Mouse (Mus musculus) urinary bladder, postnatal 36 days (tissue): ENCODE results near the gene Kmt5c.

Source experiments
- DNase-seq, 2 experiments: peaks; one replicate each; pipeline ENCODE4 v3.0.0; 2022; ENCODE audit warnings: low spot score in 2 of 2, mixed read lengths in 1 of 2

The Kmt5c gene

GRCm38 (mm10) chr7:4739544-4740275 is at the start of gene Kmt5c:
Kmt5c (plus strand) TSS chr7:4740115.
- DNase-seq = peak; percentile 97 to 98

GRCm38 (mm10) chr7:4690387-4690786 is 49.5 kb upstream of the Kmt5c start, which contains the start of gene Brsk1:
Brsk1 (plus strand) TSS chr7:4690604.
- DNase-seq = peak; percentile 8 to 18

GRCm38 (mm10) chr7:4690951-4691653 is 48.8 kb upstream of the Kmt5c start:
- DNase-seq = no peak

- DNase-seq = no peak
Measured at GRCm38 (mm10) chr7:4693004-4693403, 46.9 kb upstream of the Kmt5c start.

- DNase-seq = no peak
Measured at GRCm38 (mm10) chr7:4702334-4702733, 37.6 kb upstream of the Kmt5c start.

- DNase-seq = no peak
Measured at GRCm38 (mm10) chr7:4703195-4703594, 36.7 kb upstream of the Kmt5c start.

GRCm38 (mm10) chr7:4705098-4705497 is 34.8 kb upstream of the Kmt5c start:
- DNase-seq = peak in 1 of 2 experiments; percentile 22

GRCm38 (mm10) chr7:4712594-4712993 is 27.3 kb upstream of the Kmt5c start:
- DNase-seq = no peak

- no peak for DNase-seq
Measured at GRCm38 (mm10) chr7:4716955-4717354, 23.0 kb upstream of the Kmt5c start.

- no peak for DNase-seq
Measured at GRCm38 (mm10) chr7:4719276-4719675, 20.6 kb upstream of the Kmt5c start.

- DNase-seq = no peak
Measured at GRCm38 (mm10) chr7:4723508-4723907, 16.4 kb upstream of the Kmt5c start.

- DNase-seq = no peak
Measured at GRCm38 (mm10) chr7:4724359-4724758, 15.6 kb upstream of the Kmt5c start.

GRCm38 (mm10) chr7:4725169-4725568 is 14.7 kb upstream of the Kmt5c start, which contains the start of gene Tmem150b:
Tmem150b (minus strand) TSS chr7:4725249.
- no peak for DNase-seq

- no peak for DNase-seq
Measured at GRCm38 (mm10) chr7:4731090-4731489, 8.8 kb upstream of the Kmt5c start.

- no peak for DNase-seq
Measured at GRCm38 (mm10) chr7:4732968-4733392, 6.9 kb upstream of the Kmt5c start.

GRCm38 (mm10) chr7:4739041-4739543 is 823 bp upstream of the Kmt5c start:
- no peak for DNase-seq

- peak in 1 of 2 experiments; percentile 14 for DNase-seq
Measured at GRCm38 (mm10) chr7:4740309-4740727, 403 bp downstream of the Kmt5c start.

- DNase-seq = peak; percentile 46 to 65
Measured at GRCm38 (mm10) chr7:4741151-4741550, 1.2 kb downstream of the Kmt5c start.

- no peak for DNase-seq
Measured at GRCm38 (mm10) chr7:4741672-4742481, 2.0 kb downstream of the Kmt5c start.

GRCm38 (mm10) chr7:4742482-4742819 is 2.5 kb downstream of the Kmt5c start:
- no peak for DNase-seq

- no peak for DNase-seq
Measured at GRCm38 (mm10) chr7:4743354-4743753, 3.4 kb downstream of the Kmt5c start.

- no peak for DNase-seq
Measured at GRCm38 (mm10) chr7:4744886-4745285, 5.0 kb downstream of the Kmt5c start.
